Mouse (Mus musculus): Measurements from ENCODE around the gene Hspa12b. TPM values are rescaled to one million over a fixed set of nuclear protein-coding genes. Genes with fewer than 3 reads are reported as not detected.

The Hspa12b gene
- polyA plus RNA-seq, 1 experiment, result 8.6 TPM

DNA sequence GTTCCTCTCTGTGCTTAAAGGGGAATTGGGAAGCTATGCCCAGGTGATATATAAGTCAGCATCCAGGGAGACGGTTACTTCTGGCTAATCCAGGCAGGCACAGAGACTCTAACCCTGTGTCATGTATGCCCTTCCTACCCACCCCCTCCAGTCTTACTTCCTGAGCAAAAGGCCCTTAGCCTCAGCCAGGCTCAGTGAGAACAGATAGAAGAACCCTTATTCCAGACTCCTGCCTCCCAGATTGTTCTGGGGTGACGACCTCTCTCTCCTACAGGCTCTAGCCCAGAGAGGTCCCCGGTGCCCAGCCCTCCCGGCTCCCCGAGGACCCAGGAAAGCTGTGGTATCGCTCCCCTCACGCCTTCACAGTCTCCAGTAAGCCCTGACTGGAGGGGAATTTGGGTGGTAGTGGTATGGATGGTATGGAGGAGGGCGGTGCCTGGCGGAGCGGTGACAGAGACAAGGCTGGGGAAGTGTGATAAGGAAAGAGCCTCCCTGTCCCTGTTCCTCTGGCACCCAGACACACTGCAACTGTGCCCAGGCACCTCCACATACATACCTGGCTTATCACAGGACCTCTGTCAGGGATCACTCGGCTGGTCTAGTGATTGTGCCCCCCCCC lies 8.6 kb downstream of the Hspa12b start:
- Histone ChIP-seq H3K4me1 (ENCODE audit: control insufficient read depth, insufficient read depth, low read length) (no peaks in the 10 kb centered on the region), H3K27ac (ENCODE audit: insufficient read depth, low read length) (no peak overlapping the region), H3K4me3 (ENCODE audit: insufficient read depth, low read length) (no peak overlapping the region)
- TF ChIP-seq POLR2A (IDR thresholded peaks at IDR 0.05; ENCODE audit: low read depth, low read length), result no peak
- TF ChIP-seq CTCF (IDR thresholded peaks at IDR 0.05; ENCODE audit: borderline replicate concordance, insufficient read depth, low read length), result no peak

GRCm38 (mm10) chr2:131138296-131138695 lies 11.2 kb downstream of the Hspa12b start:
- no peak for TF ChIP-seq CTCF (IDR thresholded peaks at IDR 0.05; ENCODE audit: borderline replicate concordance, insufficient read depth, low read length)

GRCm38 (mm10) chr2:131138760-131139159 lies 11.7 kb downstream of the Hspa12b start:
- no peak overlapping the region for H3K4me3 ChIP-seq (ENCODE audit: insufficient read depth, low read length)
- no peak overlapping the region for H3K27ac ChIP-seq (ENCODE audit: insufficient read depth, low read length)
- TF ChIP-seq POLR2A (IDR thresholded peaks at IDR 0.05; ENCODE audit: low read depth, low read length) (no peak), CTCF (IDR thresholded peaks at IDR 0.05; ENCODE audit: borderline replicate concordance, insufficient read depth, low read length) (no peak)
- H3K4me1 ChIP-seq (ENCODE audit: control insufficient read depth, insufficient read depth, low read length), result no peaks in the 10 kb centered on the region

More at GRCm38 (mm10) chr2:131138296-131138695, 11.2 kb downstream of the Hspa12b start:
- no peak overlapping the region for H3K4me3 ChIP-seq (ENCODE audit: insufficient read depth, low read length)
- no peak overlapping the region for H3K27ac ChIP-seq (ENCODE audit: insufficient read depth, low read length)
- H3K4me1 ChIP-seq (ENCODE audit: control insufficient read depth, insufficient read depth, low read length), result no peaks in the 10 kb centered on the region

DNA sequence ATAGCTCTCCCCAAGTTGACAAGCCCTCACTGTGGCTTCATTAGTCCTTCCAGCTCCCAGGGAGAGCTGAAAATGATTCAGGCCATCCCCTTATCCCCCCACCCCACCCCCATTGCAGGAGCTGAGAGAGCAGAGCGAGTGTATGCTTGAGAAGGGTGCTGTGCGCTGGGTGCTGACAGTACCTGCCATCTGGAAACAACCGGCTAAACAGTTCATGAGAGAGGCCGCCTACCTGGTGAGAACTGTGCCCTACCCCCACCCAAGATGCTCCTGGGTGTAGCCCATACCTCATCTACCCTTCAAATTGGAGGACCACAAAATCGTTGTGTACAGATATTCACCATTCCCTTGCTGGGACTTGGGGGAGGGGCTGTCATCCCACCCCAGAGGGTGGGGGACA lies 12.2 kb downstream of the Hspa12b start:
- Histone ChIP-seq H3K4me3 (ENCODE audit: insufficient read depth, low read length) (no peak overlapping the region), H3K4me1 (ENCODE audit: control insufficient read depth, insufficient read depth, low read length) (no peaks in the 10 kb centered on the region), H3K27ac (ENCODE audit: insufficient read depth, low read length) (no peak overlapping the region)
- TF ChIP-seq CTCF (IDR thresholded peaks at IDR 0.05; ENCODE audit: borderline replicate concordance, insufficient read depth, low read length) (no peak), POLR2A (IDR thresholded peaks at IDR 0.05; ENCODE audit: low read depth, low read length) (no peak)

- TF ChIP-seq POLR2A (IDR thresholded peaks at IDR 0.05; ENCODE audit: low read depth, low read length) (no peak), CTCF (IDR thresholded peaks at IDR 0.05; ENCODE audit: borderline replicate concordance, insufficient read depth, low read length) (no peak)
- Histone ChIP-seq H3K27ac (ENCODE audit: insufficient read depth, low read length) (no peak overlapping the region), H3K4me1 (ENCODE audit: control insufficient read depth, insufficient read depth, low read length) (no peaks in the 10 kb centered on the region), H3K4me3 (ENCODE audit: insufficient read depth, low read length) (no peak overlapping the region)
These were observed 12.9 kb downstream of the Hspa12b start for GRCm38 (mm10) chr2:131139886-131140532.

GRCm38 (mm10) chr2:131140533-131140905 lies 13.4 kb downstream of the Hspa12b start:
- no peak for TF ChIP-seq CTCF (IDR thresholded peaks at IDR 0.05; ENCODE audit: borderline replicate concordance, insufficient read depth, low read length)
- no peak for TF ChIP-seq POLR2A (IDR thresholded peaks at IDR 0.05; ENCODE audit: low read depth, low read length)
- no peaks in the 10 kb centered on the region for H3K4me1 ChIP-seq (ENCODE audit: control insufficient read depth, insufficient read depth, low read length)
- no peak overlapping the region for H3K27ac ChIP-seq (ENCODE audit: insufficient read depth, low read length)

GRCm38 (mm10) chr2:131141336-131141986 lies 14.4 kb downstream of the Hspa12b start:
- Histone ChIP-seq H3K4me1 (ENCODE audit: control insufficient read depth, insufficient read depth, low read length) (no peaks in the 10 kb centered on the region), H3K27ac (ENCODE audit: insufficient read depth, low read length) (no peak overlapping the region), H3K4me3 (ENCODE audit: insufficient read depth, low read length) (no peak overlapping the region)
- TF ChIP-seq CTCF (IDR thresholded peaks at IDR 0.05; ENCODE audit: borderline replicate concordance, insufficient read depth, low read length) (no peak), POLR2A (IDR thresholded peaks at IDR 0.05; ENCODE audit: low read depth, low read length) (no peak)

More at GRCm38 (mm10) chr2:131140533-131140905, 13.4 kb downstream of the Hspa12b start:
- H3K4me3 ChIP-seq (ENCODE audit: insufficient read depth, low read length), result no peak overlapping the region

DNA sequence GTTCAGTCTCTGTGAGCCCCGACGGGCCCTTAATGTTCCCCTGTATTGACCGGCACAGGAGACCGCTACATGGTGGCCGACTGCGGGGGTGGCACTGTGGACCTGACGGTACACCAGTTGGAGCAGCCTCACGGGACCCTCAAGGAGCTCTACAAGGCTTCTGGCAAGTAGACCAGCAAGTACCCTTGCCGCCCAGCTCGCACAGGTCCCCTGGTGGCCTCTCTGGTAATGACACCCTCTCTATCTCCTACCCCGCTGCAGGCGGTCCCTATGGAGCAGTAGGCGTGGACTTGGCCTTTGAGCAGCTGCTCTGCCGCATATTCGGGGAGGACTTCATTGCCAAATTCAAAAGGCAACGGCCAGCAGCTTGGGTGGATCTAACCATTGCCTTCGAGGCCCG lies 15.5 kb downstream of the Hspa12b start:
- TF ChIP-seq CTCF (IDR thresholded peaks at IDR 0.05; ENCODE audit: borderline replicate concordance, insufficient read depth, low read length) (peak; percentile 55; the same call in 1 of the 2 replicates), POLR2A (IDR thresholded peaks at IDR 0.05; ENCODE audit: low read depth, low read length) (no peak)
- H3K4me3 ChIP-seq (ENCODE audit: insufficient read depth, low read length), result no peak overlapping the region
- H3K4me1 ChIP-seq (ENCODE audit: control insufficient read depth, insufficient read depth, low read length), result no peaks in the 10 kb centered on the region
- H3K27ac ChIP-seq (ENCODE audit: insufficient read depth, low read length), result no peak overlapping the region

DNA sequence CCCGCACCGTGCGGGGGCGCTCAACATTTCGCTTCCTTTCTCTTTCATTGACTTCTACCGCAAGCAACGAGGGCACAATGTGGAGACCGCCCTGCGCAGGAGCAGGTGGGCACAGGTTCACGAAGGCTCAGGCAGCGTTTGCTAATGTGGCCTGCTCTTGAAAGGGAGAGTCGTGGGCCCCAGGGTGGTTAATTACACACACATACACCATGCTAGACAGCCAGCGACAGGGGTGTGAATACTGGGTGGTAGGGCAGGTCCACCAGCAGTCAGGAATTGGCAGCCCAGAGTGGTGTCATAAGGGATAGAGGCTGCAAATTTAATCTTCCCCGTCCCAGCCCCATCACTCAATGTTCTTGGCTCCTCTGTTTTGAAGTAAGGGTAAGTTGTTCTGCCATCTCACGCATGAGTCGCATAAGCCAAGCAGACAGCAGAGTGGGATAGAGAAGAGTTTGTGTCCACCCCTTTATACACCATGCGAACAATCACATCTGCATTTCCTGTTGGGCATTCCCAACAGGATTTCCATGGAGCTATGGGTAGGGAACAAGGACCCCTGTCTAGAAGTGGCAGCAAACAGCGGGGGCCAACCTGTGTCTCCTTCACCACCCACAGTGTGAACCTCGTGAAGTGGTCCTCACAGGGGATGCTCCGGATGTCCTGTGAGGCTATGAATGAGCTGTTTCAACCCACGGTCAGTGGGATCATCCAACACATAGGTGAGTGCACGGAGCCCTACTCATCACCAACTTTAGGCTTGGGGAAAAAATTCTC lies 16.1 kb downstream of the Hspa12b start:
- Histone ChIP-seq H3K4me3 (ENCODE audit: insufficient read depth, low read length) (no peak overlapping the region), H3K4me1 (ENCODE audit: control insufficient read depth, insufficient read depth, low read length) (no peaks in the 10 kb centered on the region), H3K27ac (ENCODE audit: insufficient read depth, low read length) (no peak overlapping the region)
- TF ChIP-seq CTCF (IDR thresholded peaks at IDR 0.05; ENCODE audit: borderline replicate concordance, insufficient read depth, low read length) (no peak), POLR2A (IDR thresholded peaks at IDR 0.05; ENCODE audit: low read depth, low read length) (no peak)
